Mouse (Mus musculus) kidney, embryonic 15.5 days (tissue): Measurements from ENCODE around the gene Lmod2. TPM values are rescaled to one million over a fixed set of nuclear protein-coding genes. Genes with fewer than 3 reads are reported as not detected.

ENCODE experiments used
- ATAC-seq: fragments of 200-750 bp; cut with Nextera tagmentation; replicated peaks from 2 replicates; pipeline ENCODE4 v1.8.0; 2017; ENCODE audit warnings: moderate TSS enrichment; ENCODE audit not compliant: low FRiP score
- H3K27ac ChIP-seq: fragments of 300-500 bp; sonication (generic); 2 replicates; pipeline ENCODE4 v1.5.1; 2015; ENCODE audit warnings: mild to moderate bottlenecking, inconsistent platforms
- H3K27me3 ChIP-seq: fragments of 300-500 bp; sonication (generic); 2 replicates; pipeline ENCODE4 v1.6.1; 2015; ENCODE audit warnings: inconsistent platforms
- H3K36me3 ChIP-seq: fragments of 300-500 bp; sonication (generic); 2 replicates; pipeline ENCODE4 v1.6.1; 2015; ENCODE audit warnings: inconsistent platforms
- H3K4me1 ChIP-seq: fragments of 300-500 bp; sonication (generic); 2 replicates; pipeline ENCODE4 v1.6.1; 2015; ENCODE audit warnings: inconsistent platforms
- H3K4me2 ChIP-seq: fragments of 300-500 bp; sonication (generic); 2 replicates; pipeline ENCODE4 v1.6.1; 2015; ENCODE audit warnings: moderate library complexity, mild to moderate bottlenecking, inconsistent platforms
- H3K4me3 ChIP-seq: fragments of 300-500 bp; sonication (generic); replicated peaks from 2 replicates; pipeline ENCODE4 v1.5.1; 2015; ENCODE audit warnings: mild to moderate bottlenecking, inconsistent platforms
- H3K9ac ChIP-seq: fragments of 300-500 bp; sonication (generic); 2 replicates; pipeline ENCODE4 v1.6.1; 2015; ENCODE audit warnings: mild to moderate bottlenecking, inconsistent platforms
- H3K9me3 ChIP-seq: fragments of 300-500 bp; sonication (generic); replicated peaks from 2 replicates; pipeline ENCODE4 v1.6.1; 2016; ENCODE audit warnings: inconsistent platforms
- WGBS: fragments of 180-500 bp; shearing (Covaris S2); methylation state at CpG from one replicate; pipeline ENCODE4 v1.1.7; 2015; ENCODE audit warnings: mixed read lengths; 5-methylcytosine and 5-hydroxymethylcytosine counted together
- polyA plus RNA-seq: library from polyadenylated mRNA; unstranded; fragments of >200 nt; fragmentation: Nextera tagmentation; extraction: Ambion mirVana; gene quantifications from 2 replicates; pipeline ENCODE4 v1.2.1, GENCODE M21; 2015

Gene Lmod2
- 0.17 and 0.55 TPM in 2 replicates for polyA plus RNA-seq

DNA sequence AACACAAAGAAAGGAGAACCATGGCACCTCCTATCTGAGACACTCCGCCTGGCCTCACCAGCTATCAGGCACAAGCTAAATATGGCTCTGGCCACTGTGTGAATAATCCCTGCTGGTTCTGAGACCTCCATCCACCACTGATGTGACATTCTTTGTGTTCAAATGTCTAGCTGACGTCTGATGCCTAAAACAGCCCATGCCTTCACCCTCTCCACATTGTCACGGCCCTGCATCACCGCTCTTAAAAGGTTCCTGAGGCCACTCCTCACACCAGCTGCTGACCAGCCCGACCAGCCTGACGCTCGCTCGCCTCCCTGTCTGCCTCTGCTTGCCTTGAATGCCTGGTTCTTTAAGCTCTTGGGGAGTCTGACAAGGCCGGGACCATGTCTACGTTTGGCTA is at the start of gene Lmod2:
Gene Lmod2, plus strand, starts transcription at position 263 of the 400 bp plus-strand sequence.
- H3K9me3 ChIP-seq = no peaks in the 10 kb centered on the region
- H3K4me1 ChIP-seq = no peaks in the 10 kb centered on the region
- no peak within 1 kb of the TSS for H3K4me2 ChIP-seq
- no peak within 1 kb of the TSS for H3K27ac ChIP-seq
- no peak for ATAC-seq
- H3K4me3 ChIP-seq = no peak within 1 kb of the TSS
- H3K27me3 ChIP-seq = no peaks in the 10 kb centered on the region
- H3K36me3 ChIP-seq = no peaks in the 10 kb centered on the region
- no peak within 1 kb of the TSS for H3K9ac ChIP-seq
- 74% methylated on average over 10 of the region's 10 CpGs for WGBS

DNA sequence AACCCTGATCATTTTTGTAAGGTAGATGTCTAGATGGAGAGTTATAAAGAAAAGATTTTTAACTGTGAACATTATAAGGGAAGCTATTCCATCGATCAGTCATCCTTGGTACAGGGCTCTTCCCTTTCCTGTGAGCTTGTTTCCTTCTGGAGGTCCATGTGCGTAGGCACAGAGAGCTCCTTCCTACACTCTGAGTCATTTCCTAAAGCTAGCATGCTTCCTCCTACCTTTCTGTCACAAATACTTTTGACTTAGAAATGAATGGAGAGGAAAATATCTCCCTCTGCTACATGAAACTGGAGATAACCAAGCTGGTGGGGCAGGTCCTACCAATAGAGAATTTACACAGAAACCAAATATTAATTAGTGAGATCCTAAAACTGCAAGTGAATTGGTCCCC is 47.8 kb upstream of the Lmod2 start:
- no peak overlapping the region for H3K9ac ChIP-seq
- no peak overlapping the region for H3K4me3 ChIP-seq
- no peak overlapping the region for H3K4me2 ChIP-seq
- WGBS = 78% methylated on average over 2 of the region's 2 CpGs
- ATAC-seq = no peak
- no peak overlapping the region for H3K27ac ChIP-seq
- H3K27me3 ChIP-seq = no peaks in the 10 kb centered on the region
- H3K9me3 ChIP-seq = no peaks in the 10 kb centered on the region
- peaks cover 14% of the 10 kb centered on the region for H3K4me1 ChIP-seq
- H3K36me3 ChIP-seq = no peaks in the 10 kb centered on the region

DNA sequence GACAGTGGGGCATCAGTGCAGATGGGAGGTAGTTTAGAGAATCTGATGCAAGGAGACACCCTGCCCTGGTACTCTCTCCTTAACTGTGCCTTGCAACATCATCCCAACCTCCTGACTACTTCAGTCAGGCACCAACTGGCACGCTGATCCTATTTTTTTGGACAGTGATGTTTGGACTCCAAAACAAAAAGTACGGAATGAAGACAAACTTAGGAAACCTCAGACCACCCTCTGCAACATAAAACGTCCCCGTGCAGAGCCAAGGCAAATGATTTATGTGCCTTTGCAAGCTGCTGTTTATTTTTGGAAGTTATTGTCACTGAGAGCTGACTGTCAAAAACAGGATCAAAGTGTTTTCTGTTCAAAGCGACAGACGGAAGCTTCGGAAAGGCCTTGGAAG is 45.5 kb upstream of the Lmod2 start:
- H3K27ac ChIP-seq = no peak overlapping the region
- no peak overlapping the region for H3K4me3 ChIP-seq
- no peak for ATAC-seq
- H3K9ac ChIP-seq = no peak overlapping the region
- H3K9me3 ChIP-seq = no peaks in the 10 kb centered on the region
- no peaks in the 10 kb centered on the region for H3K27me3 ChIP-seq
- peaks cover 17% of the 10 kb centered on the region for H3K4me1 ChIP-seq
- H3K36me3 ChIP-seq = no peaks in the 10 kb centered on the region
- 24% methylated on average over 7 of the region's 7 CpGs for WGBS
- no peak overlapping the region for H3K4me2 ChIP-seq

DNA sequence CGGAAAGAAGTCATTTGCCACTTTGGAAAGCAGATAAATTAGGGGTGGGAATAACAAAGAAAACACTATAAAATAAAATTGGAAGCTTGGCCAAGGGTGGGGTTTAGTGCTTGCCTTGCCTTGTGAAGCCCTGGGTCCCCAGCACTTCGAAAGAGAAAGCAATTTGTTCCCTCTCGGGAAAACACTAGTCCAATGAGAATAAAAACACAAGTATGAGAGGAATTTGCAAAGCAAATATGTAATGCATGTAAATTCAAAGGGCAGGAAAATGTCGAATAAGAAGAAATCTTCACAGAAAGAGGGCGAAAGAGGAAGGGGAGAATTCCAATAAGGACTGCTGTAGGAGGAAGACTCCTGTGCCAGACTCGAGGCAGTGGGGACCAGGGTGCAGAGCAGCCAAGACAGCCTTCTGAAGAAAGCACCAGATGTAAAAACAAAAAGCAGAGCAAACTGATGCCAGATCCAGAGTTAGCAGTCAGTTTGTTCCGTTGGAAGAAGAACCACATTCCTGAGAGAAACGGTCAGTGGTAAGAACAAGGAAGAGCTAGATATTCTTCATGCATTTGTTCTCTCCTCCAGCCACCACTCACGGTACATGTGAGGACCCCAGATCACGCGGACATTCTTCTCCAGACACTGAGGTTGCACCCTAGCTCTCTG is 43.0 kb upstream of the Lmod2 start:
- ATAC-seq = no peak
- Histone ChIP-seq H3K4me2 (0 out of 2 replicates have a peak overlapping the region, but pooled peaks have one; percentile 9), H3K27me3 (no peaks in the 10 kb centered on the region), H3K9me3 (no peaks in the 10 kb centered on the region), H3K4me1 (peaks cover 17% of the 10 kb centered on the region), H3K27ac (peak overlapping the region; percentile 62), H3K4me3 (no peak overlapping the region), H3K36me3 (no peaks in the 10 kb centered on the region), H3K9ac (no peak overlapping the region)
- 57% methylated on average over 11 of the region's 11 CpGs for WGBS

DNA sequence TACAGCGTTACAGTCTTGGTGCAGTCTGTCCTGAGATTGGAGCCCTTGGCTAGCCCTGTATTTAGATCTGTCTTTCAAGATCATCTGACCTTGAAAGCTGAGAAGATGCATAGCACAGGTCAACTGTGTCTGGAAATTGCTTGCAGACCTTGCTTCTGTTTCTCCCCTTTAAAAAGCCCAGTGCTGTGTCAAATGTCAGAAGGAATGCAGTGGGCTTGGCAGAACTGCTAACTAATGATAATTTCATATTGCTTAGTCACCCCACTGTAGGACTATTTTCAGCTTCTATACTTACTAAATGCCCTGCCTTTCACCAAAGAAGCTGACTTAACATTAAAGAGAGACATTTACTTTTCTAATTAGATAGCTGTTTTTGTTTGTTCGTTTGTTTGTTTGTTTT is 42.1 kb upstream of the Lmod2 start:
- H3K27ac ChIP-seq = no peak overlapping the region
- WGBS = 72% methylated on average over 2 of the region's 2 CpGs
- no peaks in the 10 kb centered on the region for H3K36me3 ChIP-seq

DNA sequence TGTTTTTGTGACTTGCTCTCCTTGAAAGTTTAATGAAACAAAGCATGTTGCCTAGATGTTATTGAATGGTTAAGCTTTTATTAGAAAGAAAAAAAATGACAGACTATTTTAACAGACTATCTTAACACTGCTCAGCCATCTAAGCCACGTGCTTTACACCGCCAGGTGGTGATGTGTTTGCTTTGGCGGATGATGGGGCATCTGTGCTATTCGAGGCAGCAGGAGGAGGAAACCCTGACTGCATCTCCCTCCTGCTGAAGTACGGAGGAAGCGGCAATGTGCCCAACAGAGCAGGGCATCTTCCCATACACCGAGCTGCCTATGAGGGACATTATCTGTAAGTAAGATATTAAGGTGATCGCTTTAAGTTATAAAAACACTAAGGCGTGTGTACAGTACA is 33.5 kb upstream of the Lmod2 start:
- Histone ChIP-seq H3K9ac (no peak overlapping the region), H3K4me3 (no peak overlapping the region), H3K27me3 (no peaks in the 10 kb centered on the region), H3K4me2 (no peak overlapping the region), H3K36me3 (no peaks in the 10 kb centered on the region), H3K27ac (no peak overlapping the region), H3K4me1 (no peaks in the 10 kb centered on the region), H3K9me3 (no peaks in the 10 kb centered on the region)
- no peak for ATAC-seq
- 76% methylated on average over 9 of the region's 9 CpGs for WGBS

More for the DNA sequence above, 42.1 kb upstream of the Lmod2 start:
- peaks cover 17% of the 10 kb centered on the region for H3K4me1 ChIP-seq
- no peaks in the 10 kb centered on the region for H3K27me3 ChIP-seq
- ATAC-seq = no peak
- no peak overlapping the region for H3K9ac ChIP-seq
- H3K9me3 ChIP-seq = no peaks in the 10 kb centered on the region
- H3K4me2 ChIP-seq = no peak overlapping the region
- H3K4me3 ChIP-seq = no peak overlapping the region

DNA sequence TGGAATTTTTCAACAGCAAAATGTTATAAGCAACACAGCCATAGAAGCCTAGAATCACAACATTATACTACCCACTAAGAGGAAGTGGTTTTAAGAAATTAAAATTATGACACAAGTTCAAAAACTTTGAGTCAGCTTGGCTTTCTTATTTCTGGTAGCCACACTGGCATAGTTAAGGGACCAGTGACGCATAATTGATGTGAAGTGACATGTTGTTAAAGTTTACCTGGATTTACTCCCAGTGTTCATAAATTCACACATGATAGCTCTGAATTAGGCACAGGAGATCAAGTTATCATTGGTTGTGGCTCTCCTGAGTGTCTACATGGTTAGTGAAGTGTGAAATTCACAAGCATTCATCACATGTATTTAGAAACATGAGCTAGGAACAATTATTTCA is 32.7 kb upstream of the Lmod2 start:
- Histone ChIP-seq H3K36me3 (no peaks in the 10 kb centered on the region), H3K9ac (no peak overlapping the region), H3K9me3 (no peaks in the 10 kb centered on the region), H3K4me2 (no peak overlapping the region), H3K27ac (no peak overlapping the region), H3K27me3 (no peaks in the 10 kb centered on the region), H3K4me1 (no peaks in the 10 kb centered on the region), H3K4me3 (no peak overlapping the region)
- no peak for ATAC-seq
- 62% methylated on average over 1 of the region's 1 CpGs for WGBS

DNA sequence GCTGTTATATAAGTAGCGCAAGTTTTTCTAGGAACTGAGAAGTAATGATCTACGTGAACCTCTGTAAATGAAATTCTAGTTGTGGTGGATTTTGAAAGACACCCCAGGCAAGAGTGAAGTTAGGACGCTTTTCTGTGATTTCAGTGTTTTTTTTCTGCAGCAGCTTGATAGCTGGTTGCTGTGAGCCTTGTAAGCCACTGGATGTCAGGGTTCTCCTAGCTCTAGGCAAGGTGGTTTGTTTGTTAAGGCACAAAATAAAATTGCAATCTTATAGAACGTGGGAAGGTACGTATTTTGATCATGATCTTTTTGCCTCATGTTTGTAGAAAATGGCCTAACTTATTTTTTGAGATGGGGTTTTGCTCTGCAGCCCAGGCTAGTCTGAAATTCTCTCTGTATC is 28.6 kb upstream of the Lmod2 start:
- 83% methylated on average over 5 of the region's 5 CpGs for WGBS

DNA sequence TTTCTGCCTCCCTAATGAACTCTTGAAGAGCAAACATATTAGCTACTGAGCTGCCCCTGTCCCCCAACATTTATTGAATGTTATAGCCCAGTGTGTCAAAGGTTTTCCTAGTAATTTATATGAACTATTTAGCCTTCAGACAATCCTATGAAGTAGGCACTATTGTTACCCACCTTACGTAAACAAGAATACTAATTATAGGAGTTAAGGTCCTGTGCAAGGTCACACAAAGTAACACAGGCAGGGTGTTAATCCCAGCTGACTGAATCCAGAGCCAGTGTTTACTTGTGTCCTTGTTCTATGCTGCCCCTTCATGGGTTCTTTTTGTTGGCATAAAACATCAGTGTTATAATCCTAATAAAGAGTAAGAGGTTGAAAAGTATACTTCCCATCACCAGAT is 27.9 kb upstream of the Lmod2 start:
- no peak for ATAC-seq
- Histone ChIP-seq H3K9ac (no peak overlapping the region), H3K4me2 (no peak overlapping the region), H3K4me3 (no peak overlapping the region), H3K36me3 (no peaks in the 10 kb centered on the region), H3K9me3 (0 out of 2 replicates have a peak, but pooled peaks cover 2% of the 10 kb centered on the region), H3K27me3 (no peaks in the 10 kb centered on the region), H3K4me1 (no peaks in the 10 kb centered on the region), H3K27ac (no peak overlapping the region)
- WGBS = 86% methylated on average over 1 of the region's 1 CpGs

More for the DNA sequence above, 28.6 kb upstream of the Lmod2 start:
- Histone ChIP-seq H3K27ac (no peak overlapping the region), H3K27me3 (no peaks in the 10 kb centered on the region), H3K4me3 (no peak overlapping the region), H3K4me1 (no peaks in the 10 kb centered on the region), H3K4me2 (no peak overlapping the region), H3K9ac (no peak overlapping the region), H3K9me3 (no peaks in the 10 kb centered on the region), H3K36me3 (no peaks in the 10 kb centered on the region)
- ATAC-seq = no peak

DNA sequence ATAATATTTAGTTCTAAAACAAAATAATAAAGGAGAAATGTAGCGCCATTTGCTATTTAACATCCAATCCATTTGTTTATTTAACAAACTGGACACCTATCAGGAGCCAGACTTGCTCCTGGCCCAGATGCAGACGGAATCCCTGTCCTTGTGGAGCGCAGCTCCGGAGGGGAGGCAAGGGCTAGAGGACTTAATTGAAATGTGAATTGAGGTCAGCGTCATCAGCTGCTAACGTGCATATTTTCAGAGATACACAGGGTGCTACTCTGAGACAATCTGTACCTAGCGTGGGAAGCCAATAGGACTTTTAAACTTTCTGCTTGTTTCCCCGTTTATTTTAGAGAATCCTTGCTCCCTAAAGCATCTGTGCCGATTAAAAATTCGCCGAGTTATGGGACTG is 27.3 kb upstream of the Lmod2 start:
- no peak overlapping the region for H3K9ac ChIP-seq

DNA sequence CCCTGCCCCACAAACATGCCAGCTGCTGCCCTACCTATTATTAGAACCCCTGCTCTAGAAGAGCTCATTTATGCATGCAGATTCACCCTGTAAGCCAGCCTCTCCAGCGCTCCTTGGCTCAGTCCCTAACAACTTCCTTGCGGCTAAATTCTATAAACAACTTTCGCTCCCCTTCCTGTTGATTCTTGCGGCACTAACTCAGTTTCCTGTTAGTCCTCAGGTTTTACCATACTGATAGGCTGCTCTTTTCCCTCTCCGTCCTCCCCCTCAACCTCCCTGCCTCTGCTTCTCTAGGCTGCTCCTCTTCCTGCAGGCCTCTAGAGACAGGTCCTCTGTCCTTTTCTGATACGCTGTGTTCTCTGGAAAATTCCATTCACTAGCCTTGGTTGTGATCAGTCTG is 26.4 kb upstream of the Lmod2 start:
- H3K36me3 ChIP-seq = no peaks in the 10 kb centered on the region
- 78% methylated on average over 6 of the region's 6 CpGs for WGBS
- peak; percentile 43; the same call in 1 of the 2 replicates for ATAC-seq
- no peak overlapping the region for H3K4me2 ChIP-seq
- no peak overlapping the region for H3K4me3 ChIP-seq
- H3K9ac ChIP-seq = no peak overlapping the region
- no peaks in the 10 kb centered on the region for H3K27me3 ChIP-seq
- no peaks in the 10 kb centered on the region for H3K4me1 ChIP-seq
- 0 out of 2 replicates have a peak, but pooled peaks cover 2% of the 10 kb centered on the region for H3K9me3 ChIP-seq
- H3K27ac ChIP-seq = peak overlapping the region; percentile 28; the same call in 1 of the 2 replicates

More for the DNA sequence above, 27.3 kb upstream of the Lmod2 start:
- ATAC-seq = no peak
- Histone ChIP-seq H3K4me2 (no peak overlapping the region), H3K27ac (no peak overlapping the region), H3K4me1 (no peaks in the 10 kb centered on the region), H3K27me3 (no peaks in the 10 kb centered on the region), H3K4me3 (no peak overlapping the region), H3K36me3 (no peaks in the 10 kb centered on the region), H3K9me3 (0 out of 2 replicates have a peak, but pooled peaks cover 2% of the 10 kb centered on the region)
- WGBS = 78% methylated on average over 11 of the region's 11 CpGs

DNA sequence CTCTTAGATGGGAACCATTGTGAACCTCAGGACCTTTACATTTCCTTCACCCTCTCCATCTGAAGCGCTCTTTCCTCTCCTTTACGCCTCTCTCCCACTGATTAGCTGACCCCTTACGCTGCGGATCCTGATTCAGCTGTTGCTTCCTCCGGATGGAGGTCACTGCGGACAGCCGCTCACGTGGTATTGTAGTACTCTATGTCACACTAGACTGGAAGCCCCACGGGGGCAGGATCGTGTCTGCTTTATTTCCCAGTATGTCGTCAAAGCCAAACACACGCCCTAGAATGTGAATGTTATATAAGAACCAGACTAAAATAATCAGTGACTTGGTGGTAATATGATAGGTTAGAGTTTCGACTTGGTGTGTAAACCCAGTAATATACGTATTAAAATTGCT is 25.1 kb upstream of the Lmod2 start:
- 0 out of 2 replicates have a peak, but pooled peaks cover 2% of the 10 kb centered on the region for H3K9me3 ChIP-seq
- no peaks in the 10 kb centered on the region for H3K27me3 ChIP-seq
- no peaks in the 10 kb centered on the region for H3K4me1 ChIP-seq
- H3K36me3 ChIP-seq = no peaks in the 10 kb centered on the region
- no peak overlapping the region for H3K4me2 ChIP-seq
- 83% methylated on average over 14 of the region's 14 CpGs for WGBS
- no peak overlapping the region for H3K9ac ChIP-seq
- no peak overlapping the region for H3K27ac ChIP-seq
- H3K4me3 ChIP-seq = no peak overlapping the region
- no peak for ATAC-seq

DNA sequence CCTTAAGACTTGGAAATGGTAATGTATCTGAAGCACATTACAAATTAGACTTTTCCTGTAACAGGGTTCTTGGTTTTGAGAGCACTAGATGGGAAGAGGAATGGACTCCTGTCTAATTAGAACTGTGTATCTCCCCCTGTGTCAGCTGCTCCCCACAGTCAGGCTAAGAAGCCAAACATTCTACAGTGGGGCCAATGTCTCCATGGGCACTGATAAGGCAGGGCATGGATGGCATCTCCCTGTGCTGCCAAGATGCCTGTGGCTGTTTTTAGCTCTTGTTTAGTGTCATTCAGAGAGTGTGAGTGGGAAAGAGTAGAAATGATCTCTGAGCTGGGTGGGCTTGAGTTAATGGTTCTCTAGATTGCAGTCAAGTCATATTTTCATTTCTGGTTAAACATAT is 24.2 kb upstream of the Lmod2 start:
- Histone ChIP-seq H3K4me1 (no peaks in the 10 kb centered on the region), H3K4me3 (no peak overlapping the region), H3K4me2 (no peak overlapping the region), H3K9ac (no peak overlapping the region), H3K9me3 (0 out of 2 replicates have a peak, but pooled peaks cover 2% of the 10 kb centered on the region), H3K27ac (no peak overlapping the region), H3K36me3 (no peaks in the 10 kb centered on the region), H3K27me3 (no peaks in the 10 kb centered on the region)
- no peak for ATAC-seq
